Mouse (Mus musculus): ENCODE data around the gene Rsad2. TPM values are rescaled to one million over a fixed set of nuclear protein-coding genes. Genes with fewer than 3 reads are reported as not detected.
"Not testable (repeated sequence)": the region's sequence is repeated elsewhere in the genome, so short reads cannot be mapped to it uniquely, and the experiment has no call there.

The Rsad2 gene
- total RNA-seq, 2 experiments from 2014 or later, result 1.2 to 3.4 TPM

DNA sequence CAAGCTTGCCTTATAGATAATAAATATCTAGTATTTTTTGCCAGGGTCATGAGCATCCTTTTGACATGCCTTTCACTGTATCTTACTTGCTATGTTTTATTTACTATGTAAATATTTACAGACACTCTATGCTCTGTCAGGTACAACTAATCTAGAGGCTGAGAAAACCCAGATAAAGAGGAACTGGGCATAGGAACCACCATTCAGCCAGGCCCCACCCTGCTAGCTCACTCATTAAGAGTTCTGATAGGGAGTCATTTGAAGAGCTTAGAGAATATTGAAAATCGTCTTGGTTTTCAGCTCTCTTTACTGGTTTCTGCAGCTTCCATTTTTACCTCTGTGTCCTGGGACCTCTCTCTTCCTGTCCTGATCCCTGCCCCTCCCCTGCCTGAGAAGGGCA lies 5.1 kb downstream of the Rsad2 start:
- no peak for ATAC-seq (replicated peaks; ENCODE audit: low FRiP score, low TSS enrichment, poor library complexity, severe bottlenecking)

DNA sequence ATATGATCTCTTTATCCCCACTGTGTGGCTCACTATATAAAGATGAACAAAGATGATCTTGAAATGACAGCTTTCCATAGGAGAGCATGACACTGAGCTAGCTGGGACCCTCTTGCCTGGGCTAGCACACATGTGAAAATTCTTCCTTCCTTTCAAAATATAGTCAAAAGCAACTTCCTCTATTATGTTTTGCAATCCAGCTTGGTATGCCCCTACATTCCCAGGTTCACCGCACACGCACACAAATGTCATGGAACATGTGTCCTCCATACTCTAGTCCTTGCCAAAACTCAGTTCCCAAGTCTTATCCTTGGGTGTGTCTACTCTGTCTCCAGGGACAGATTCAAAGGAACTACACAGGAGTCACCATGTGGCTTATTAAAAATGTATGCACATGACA lies 6.8 kb downstream of the Rsad2 start:
- no peak for ATAC-seq (replicated peaks; ENCODE audit: low FRiP score, low TSS enrichment, poor library complexity, severe bottlenecking)

DNA sequence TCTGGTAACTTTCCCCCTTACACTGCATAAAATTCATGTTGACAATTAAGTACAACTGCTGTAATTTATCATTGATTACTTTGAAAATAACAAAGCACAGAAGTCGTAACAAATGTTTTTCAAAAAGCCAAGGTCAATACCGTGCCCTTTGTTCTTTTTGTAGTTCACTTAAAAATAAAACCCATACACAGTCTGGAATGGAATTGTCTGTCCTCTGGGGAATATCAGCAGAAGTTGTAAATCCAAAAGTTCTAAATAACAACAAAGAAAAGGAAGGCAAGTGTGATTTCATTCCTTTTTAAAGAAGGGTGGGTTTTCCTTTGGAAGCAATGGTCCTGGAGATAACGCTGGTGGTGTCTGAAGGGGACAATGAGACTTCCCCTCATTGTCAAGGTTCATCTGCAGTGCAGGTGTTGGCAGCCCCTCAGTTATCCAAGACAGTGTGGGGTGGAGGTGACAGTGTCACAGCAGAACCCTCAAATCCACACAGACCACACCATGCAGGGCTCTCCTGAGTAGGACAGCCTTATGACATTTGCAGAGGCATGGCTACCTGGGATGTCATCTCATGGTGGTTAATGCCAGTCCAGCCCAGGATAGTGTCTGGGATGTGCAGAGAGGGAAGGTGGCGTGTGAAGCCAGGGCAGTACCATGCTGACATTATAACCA lies 9.7 kb downstream of the Rsad2 start:
- ATAC-seq (replicated peaks; ENCODE audit: low FRiP score, low TSS enrichment, poor library complexity, severe bottlenecking), result no peak

DNA sequence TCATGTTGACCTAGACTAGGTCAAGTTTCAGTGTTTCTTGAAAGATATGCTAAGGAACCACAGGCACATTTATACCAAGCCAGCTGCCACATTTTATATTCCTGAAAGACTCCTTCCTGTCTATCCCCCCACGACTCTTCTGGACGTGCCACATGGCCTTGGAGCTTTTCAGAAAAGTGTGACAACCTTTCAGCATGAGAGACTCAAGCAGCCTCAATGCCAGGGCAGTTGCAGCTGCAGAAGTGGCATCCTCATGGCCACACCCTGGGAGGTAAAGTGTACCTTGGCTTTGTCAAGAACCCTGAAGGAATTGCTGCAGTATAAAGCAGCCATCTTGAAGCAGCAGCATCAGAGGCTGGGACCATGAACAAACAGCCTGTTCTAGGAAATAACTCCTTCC lies 11.7 kb downstream of the Rsad2 start:
- ATAC-seq (replicated peaks; ENCODE audit: low FRiP score, low TSS enrichment, poor library complexity, severe bottlenecking), result no peak

DNA sequence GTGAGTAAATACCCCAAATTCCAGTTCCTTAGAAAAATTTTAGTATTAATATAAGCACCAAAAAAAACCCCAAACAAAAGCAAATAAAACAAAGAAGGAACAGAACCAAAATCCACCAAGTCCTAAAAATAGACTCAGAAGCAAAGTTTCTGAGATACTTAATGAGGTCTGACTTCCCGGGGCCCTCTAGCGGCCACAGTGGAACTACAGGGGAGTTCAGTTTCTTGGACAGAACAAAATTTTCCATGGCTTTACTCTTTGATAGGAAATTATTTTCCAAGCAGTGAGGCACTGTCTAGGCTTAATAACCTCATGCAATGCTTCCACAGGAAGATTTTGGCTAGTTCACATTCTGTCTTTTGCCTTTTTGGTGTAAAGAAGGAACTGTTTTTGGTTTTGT lies 12.2 kb downstream of the Rsad2 start:
- ATAC-seq (replicated peaks; ENCODE audit: low FRiP score, low TSS enrichment, poor library complexity, severe bottlenecking), result peak; percentile 70

DNA sequence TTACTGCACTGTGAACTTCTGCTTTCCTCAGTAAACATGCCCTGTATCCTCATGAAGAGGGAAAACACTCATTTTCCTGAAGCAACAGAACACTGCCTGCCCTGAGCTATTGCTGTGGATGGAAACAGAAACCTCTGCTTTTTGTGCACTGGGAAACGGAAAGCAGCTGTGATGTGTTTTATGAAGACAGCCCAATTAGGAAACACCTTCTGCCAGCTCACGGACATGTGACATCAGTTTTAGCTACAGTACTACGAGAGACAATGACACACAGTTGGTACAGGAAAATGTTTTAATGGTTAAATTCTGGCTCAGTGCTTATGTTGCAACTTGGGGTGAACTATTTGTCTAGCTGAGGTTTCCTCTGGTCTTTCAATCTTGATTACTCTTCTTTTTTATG lies 16.9 kb downstream of the Rsad2 start:
- ATAC-seq (replicated peaks; ENCODE audit: low FRiP score, low TSS enrichment, poor library complexity, severe bottlenecking), result no peak

DNA sequence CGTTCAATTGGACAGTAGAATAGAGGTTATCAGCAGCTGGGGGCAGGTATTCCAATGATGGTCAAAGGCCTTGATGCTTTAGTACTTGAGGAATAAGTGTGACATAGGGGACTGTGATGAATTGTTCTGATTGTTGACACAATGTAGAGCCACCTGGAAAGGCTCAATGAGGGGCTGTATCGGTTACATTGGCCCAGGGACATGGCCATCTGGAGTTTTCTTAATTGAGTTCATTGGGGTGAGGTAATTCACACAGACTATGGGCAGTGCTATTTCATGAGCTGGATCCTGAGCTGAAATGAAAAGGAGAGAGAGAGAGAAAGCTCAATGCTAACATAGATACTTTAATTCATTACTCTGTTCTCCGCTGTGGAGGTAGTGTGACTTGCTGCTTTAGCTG lies 18.3 kb downstream of the Rsad2 start:
- no peak for ATAC-seq (replicated peaks; ENCODE audit: low FRiP score, low TSS enrichment, poor library complexity, severe bottlenecking)

DNA sequence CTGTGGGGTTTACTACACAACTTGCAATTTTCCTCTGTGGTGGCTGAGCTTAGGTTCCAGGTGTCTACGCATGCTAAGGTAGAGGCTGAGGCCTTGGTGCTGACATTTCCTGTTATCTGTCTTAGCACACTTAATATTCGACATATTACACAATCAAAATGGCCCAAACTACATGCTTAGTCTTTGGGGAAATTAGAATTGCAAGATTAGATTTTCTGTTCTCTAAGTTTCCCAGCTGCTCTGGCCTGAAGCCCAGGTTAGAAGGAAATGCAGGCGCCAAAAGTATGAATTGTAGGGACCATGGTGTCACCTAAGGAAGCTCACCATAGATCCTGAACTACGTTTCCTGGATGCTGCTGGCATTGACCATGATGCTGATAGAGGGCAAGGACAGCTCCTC lies 19.9 kb downstream of the Rsad2 start:
- ATAC-seq (replicated peaks; ENCODE audit: low FRiP score, low TSS enrichment, poor library complexity, severe bottlenecking), result no peak

DNA sequence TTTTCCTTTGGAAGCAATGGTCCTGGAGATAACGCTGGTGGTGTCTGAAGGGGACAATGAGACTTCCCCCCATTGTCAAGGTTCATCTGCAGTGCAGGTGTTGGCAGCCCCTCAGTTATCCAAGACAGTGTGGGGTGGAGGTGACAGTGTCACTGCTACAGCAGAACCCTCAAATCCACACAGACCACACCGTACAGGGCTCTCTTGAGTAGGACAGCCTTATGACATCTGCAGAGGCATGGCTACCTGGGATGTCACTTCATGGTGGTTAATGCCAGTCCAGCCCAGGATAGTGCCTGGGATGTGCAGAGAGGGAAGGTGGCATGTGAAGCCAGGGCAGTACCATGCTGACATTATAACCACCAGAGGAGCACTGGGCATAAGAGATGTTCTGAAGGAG lies 27.5 kb downstream of the Rsad2 start:
- not testable (repeated sequence) for ATAC-seq (replicated peaks; ENCODE audit: low FRiP score, low TSS enrichment, poor library complexity, severe bottlenecking)

DNA sequence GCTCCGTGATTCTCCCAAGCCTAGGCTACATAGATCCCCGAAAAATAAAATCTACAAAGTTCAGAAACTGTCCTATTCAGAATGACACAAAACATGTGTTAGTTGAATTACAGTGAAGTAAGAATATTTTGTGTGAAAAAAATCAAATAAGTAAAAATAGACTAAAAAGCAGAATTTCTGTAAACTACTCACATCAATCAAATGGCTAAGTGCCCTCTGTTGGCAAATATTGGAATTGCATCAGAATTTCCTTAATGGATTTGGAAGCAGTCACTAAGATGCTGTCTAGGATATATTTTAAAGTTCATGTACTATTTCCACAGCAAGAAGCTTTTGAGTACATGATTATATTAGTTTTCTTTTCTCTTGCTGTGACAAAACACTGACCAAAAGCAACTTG lies 31.4 kb downstream of the Rsad2 start:
- no peak for ATAC-seq (replicated peaks; ENCODE audit: low FRiP score, low TSS enrichment, poor library complexity, severe bottlenecking)

DNA sequence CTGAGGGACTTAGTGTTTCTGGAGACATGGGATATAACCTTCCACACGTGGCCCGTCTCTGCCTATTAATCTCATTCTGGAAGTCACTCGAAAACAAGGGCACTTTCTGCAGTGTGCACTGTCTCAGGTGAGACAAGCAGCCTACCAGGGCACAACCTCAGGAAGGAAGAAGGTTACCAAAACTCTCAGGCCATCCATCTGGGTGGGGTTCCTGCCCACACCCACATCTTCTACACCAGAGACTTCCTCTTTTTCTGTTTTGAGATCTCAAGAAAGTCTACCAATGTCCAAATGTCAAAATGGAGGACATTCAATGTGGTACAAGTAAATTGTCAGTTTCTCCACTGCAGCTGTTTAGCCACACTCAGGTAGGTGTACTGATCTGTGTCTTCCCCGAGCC lies 37.9 kb downstream of the Rsad2 start:
- ATAC-seq (replicated peaks; ENCODE audit: low FRiP score, low TSS enrichment, poor library complexity, severe bottlenecking), result no peak

DNA sequence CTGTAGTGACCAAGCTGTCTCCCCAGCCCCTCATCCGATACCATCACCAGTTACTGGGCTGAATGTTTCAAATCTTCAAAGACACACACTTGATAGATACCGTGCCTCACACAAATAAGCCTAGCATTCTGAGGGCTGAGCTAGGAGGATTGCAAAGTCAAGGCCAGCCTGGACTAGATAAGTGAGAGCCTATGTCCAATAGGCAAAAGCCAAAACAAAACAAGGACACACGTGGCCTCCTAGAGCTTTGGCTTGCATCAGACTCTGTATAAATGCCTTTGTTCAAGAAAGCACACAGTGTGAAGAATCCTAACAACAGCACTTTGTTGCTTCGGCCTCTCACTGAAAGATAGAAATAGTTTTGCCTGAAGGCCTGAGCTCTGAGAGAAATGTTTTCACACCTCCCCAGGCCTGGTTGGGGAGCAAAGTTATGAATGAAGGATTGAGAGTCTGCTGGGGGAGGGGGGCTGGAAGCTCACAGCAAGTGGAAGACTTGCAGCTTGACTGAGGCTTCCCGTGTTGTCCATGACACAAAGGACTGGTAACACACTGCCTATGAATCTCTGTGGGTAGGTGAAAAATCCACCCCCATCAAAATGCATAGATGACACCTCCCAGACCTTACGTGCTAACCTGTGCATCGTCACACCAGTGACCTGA lies 39.5 kb downstream of the Rsad2 start:
- ATAC-seq (replicated peaks; ENCODE audit: low FRiP score, low TSS enrichment, poor library complexity, severe bottlenecking), result no peak

DNA sequence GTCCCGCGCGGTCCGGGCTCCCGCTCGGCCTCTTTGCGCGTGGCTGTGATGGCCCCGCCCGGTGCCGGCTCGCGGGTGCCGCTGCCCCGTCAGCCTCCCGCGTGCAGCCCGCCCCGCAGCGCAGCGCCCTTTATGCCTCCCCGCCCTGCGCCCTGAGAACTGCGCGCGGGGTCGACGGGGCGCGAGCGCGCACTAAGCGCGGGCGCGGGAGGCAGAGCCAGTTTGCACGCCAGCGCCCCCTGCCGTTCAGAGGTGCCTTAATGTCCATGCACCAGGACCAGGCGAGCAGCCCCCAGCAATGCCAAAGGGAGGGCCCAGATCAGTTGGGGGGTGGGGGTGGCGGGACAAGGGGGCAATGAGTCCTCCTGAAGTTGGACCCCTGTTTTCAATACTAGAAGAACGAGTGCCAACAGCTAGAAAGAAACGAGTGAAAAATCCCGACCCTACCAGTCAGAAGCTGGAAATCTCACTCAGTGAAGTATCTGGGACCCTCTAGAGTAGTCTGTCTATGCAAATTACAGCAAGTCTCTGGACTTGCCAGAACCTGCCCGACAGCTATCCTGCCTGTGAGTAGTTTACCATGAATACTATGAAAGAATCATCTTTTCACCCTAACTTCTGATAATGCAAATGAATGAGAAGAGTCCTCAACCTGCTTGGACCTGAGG lies 41.0 kb downstream of the Rsad2 start, which contains the start of gene Rnf144a:
Rnf144a (minus strand) TSS at position 151 of the 668 bp plus-strand sequence.
- peak; percentile 77 for ATAC-seq (replicated peaks; ENCODE audit: low FRiP score, low TSS enrichment, poor library complexity, severe bottlenecking)

DNA sequence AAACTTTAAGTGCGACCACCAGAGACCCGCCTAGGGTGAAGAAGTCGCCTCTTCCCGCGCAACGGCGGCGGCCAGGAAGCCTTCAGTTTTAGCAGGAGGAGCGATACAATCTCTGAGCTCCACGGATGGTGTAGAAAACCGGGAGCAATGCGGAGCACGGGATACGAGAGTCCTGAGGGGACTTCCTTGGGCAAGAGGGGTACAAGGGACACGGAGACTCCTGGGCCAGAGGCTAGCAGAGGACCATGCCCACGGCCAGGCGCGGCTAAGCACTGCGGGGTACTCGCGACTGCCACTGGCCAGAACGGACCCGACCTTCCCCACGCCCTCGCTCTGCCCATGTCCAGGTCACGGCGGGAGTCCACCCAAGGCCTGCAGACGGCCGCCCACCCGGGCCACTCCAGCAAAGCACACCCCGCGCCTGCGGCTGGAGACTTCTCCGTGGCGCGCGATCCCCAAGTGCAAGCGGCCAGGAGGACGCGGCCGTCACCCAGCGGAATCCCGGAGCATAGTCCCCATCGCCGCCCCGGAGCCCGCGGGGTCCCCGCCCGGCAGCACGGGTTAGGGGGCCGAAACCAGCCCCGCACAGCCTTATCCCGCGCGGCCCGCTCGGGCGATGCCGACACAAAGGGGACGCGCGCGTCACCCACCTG lies 41.7 kb downstream of the Rsad2 start:
- peak; percentile 21 for ATAC-seq (replicated peaks; ENCODE audit: low FRiP score, low TSS enrichment, poor library complexity, severe bottlenecking)

DNA sequence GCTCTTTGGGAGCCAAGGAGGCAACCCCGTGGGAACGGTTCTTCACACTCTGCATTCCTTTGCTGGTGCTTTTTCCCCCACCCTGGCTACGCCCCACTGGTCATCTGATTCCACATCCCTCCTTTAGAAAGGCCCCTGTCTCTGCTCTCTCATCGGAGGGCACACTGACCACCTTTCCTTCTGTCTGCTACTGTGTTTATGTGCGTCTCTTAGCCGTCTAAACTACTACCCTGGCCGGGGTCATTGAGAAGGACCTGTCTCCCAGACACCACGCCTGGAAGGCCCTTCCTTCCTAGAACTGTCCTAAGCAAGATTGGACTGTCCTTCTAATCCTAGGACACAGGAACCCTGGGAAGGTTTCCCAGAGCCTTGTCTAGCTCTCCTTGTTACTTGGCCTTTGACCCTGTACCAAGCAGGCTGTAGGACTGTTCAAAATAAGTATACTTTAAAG lies 42.3 kb downstream of the Rsad2 start:
- no peak for ATAC-seq (replicated peaks; ENCODE audit: low FRiP score, low TSS enrichment, poor library complexity, severe bottlenecking)

DNA sequence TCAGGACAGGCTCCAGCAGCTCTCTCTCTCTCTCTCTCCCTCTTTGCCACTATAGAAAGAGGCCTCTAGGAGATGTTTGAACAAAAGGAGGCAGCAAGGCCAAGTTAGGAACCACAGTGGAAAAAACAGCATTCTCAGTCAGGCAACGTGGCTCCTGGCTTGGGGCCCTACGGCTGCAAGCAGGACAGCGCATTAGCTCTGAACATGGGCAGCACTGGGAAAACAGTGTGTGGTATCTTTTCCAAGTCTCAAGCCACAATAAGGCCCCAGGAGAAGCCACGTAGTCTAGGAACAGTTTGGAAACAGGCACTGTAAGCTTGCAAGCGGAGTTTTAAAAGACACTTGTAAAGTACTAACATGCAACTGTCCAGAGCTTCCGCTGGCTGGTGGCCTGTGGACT lies 43.5 kb downstream of the Rsad2 start:
- ATAC-seq (replicated peaks; ENCODE audit: low FRiP score, low TSS enrichment, poor library complexity, severe bottlenecking), result no peak

DNA sequence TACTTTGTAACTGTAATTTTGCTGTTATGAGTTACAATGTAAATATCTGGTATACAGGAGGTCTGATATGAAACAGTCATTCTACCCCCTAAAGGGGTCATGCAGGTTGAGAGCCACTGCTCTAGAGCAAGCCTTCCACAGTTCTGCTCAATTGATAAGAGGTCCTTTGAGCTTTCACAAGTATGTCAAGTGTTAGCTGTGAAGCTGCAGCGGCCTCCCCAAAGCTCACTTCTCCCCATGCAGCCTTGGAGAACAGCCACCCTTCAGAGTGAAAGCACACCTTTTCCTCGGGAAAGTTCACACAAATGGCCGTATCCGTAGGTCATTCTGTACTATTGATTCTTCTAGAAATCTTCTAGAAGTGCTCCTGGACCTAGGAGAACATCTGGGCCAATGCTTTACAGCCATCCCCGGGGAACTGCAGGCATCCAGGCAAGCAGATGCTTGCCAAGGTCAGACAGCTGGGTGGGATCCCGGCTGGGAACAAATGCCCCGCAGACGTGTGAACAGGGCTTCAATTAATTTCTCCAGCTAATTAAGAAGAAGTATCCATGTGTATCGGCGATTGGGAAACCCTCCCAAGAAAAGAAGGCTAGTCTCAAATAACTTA lies 44.3 kb downstream of the Rsad2 start:
- ATAC-seq (replicated peaks; ENCODE audit: low FRiP score, low TSS enrichment, poor library complexity, severe bottlenecking), result no peak

DNA sequence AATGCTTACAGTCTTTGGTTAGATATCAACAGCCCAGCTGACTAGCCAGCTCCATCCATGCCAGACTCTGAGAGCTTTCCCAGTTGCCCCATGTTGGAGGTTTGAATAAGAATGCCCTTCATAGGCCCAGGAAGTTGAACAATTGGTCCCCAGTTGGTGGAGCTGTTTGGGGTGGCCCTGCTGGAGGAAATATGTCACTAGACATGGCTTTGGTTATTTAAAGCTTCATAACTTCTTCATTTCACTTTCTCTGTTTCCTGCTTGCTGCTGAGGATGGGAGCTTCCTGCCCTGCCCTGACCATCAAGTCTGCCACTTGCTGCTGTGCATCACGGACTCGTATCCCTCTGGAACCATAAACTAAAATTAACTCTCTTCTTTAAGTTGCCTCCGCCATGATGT lies 45.8 kb downstream of the Rsad2 start:
- ATAC-seq (replicated peaks; ENCODE audit: low FRiP score, low TSS enrichment, poor library complexity, severe bottlenecking), result no peak

DNA sequence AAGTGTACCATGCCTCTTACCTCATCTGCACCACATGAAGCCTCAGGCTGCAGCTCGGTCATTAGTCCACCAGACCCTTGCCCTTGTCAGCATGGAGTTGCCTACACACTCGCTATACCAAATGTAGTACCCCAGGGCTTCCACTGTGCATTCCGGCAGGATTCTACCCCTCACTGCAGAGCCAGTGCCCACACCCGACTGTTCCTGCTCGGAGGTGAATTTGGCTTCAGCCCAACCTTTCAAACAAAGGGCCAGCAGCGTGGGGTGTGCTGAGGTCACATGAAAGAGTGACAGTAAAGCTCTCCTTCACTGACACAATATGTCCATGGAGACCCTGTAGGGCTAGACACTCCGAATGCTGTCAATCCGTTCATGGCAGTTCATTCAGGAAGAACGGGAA lies 47.5 kb downstream of the Rsad2 start:
- no peak for ATAC-seq (replicated peaks; ENCODE audit: low FRiP score, low TSS enrichment, poor library complexity, severe bottlenecking)
